In the genomic region with DNA sequence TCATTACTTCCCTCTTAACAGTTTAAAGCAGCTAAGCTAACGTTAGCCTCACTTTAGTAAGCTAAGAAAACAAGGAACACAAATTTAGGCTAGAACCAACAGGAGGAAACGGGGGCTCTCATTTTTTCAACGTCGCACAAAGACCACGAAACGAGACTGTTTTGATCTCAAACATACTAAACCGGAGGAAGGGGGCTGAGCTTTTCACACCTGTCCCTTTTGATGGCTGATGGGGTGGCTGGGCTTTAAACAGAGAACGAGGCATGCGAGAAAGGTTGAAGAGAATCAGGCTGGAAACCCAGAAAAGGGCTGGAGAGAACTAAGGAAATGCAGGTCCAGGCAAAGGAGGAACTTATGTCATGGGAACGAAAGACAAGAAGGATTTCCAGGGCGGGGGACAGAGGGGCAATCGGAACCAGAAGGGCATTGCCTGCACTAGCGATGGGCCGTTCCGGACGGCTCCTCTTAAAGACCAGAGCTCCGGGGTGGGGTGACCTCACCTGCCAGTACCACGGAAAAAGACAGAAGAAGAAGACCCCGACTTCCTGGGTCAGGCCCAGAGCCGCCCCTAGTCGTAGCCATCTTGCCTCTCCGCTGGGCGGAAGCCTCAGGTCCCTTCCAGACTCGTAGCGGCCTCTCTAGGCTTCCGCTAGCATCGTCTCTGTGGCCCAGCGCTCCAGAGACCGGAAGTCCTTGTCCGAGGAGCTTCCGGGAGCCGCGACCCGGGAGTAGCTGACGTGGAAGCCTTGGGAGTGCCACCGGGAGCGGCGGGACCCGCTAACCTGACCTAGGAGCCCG, we compare ENCODE assay signal across 8 mouse cellular contexts. TPM values are rescaled to one million over a fixed set of nuclear protein-coding genes. Genes with fewer than 3 reads are reported as not detected.
A peak's percentile ranks its signal among the peaks of the same experiment; 100 is the strongest.
DNase-seq lines count a peak whose midpoint lies in the region; ATAC-seq and TF ChIP-seq lines count a peak whose summit lies in the region.

A gene (plus strand): TSS at position 429 of the 798 bp plus-strand sequence.
A gene (minus strand): TSS at position 695 of the 798 bp plus-strand sequence.

- H3K27me3 ChIP-seq in embryonic facial prominence, embryonic 14.5 days (replicated peaks; ENCODE audit: control insufficient read depth, insufficient read depth, low read length), result no peaks in the 10 kb centered on the region
- H3K27me3 ChIP-seq in heart, adult 2 months (ENCODE audit: control insufficient read depth, insufficient read depth, low read length), result no peaks in the 10 kb centered on the region
- H3K27me3 ChIP-seq in limb, embryonic 13.5 days, result no peaks in the 10 kb centered on the region
- H3K27me3 ChIP-seq in midbrain, embryonic 16.5 days (ENCODE audit: control insufficient read depth, insufficient read depth, low read depth, low read length), result no peaks in the 10 kb centered on the region

- no peaks in the 10 kb centered on the region for H3K9me3 ChIP-seq in embryonic facial prominence, embryonic 14.5 days (ENCODE audit: control insufficient read depth, low read length)
- H3K9me3 ChIP-seq in limb, embryonic 13.5 days, result no peaks in the 10 kb centered on the region
- no peaks in the 10 kb centered on the region for H3K9me3 ChIP-seq in midbrain, embryonic 16.5 days (replicated peaks; ENCODE audit: control insufficient read depth, low read length, poor library complexity, severe bottlenecking)

- H3K9ac ChIP-seq in embryonic facial prominence, embryonic 14.5 days (ENCODE audit: low read depth, low read length), result peak within 1 kb of the TSS; percentile 85
- H3K9ac ChIP-seq in heart, adult 2 months (ENCODE audit: low read depth, low read length), result peak within 1 kb of the TSS; percentile 90
- peak within 1 kb of the TSS; percentile 89 for H3K9ac ChIP-seq in limb, embryonic 13.5 days
- H3K9ac ChIP-seq in midbrain, embryonic 16.5 days (ENCODE audit: low read depth, low read length), result peak within 1 kb of the TSS; percentile 88

- ATAC-seq in embryonic facial prominence, embryonic 14.5 days (ENCODE audit: low read depth), result peak; percentile 99
- ATAC-seq in limb, embryonic 13.5 days (ENCODE audit: low FRiP score, low read depth), result peak; percentile 97
- peak; percentile 99 for ATAC-seq in midbrain, embryonic 16.5 days

- H3K27ac ChIP-seq in embryonic facial prominence, embryonic 14.5 days (replicated peaks; ENCODE audit: low read depth, low read length), result peak within 1 kb of the TSS; percentile 84
- H3K27ac ChIP-seq in heart, adult 2 months, result peak within 1 kb of the TSS; percentile 93
- peak within 1 kb of the TSS; percentile 73 for H3K27ac ChIP-seq in limb, embryonic 13.5 days
- H3K27ac ChIP-seq in midbrain, embryonic 16.5 days (ENCODE audit: low read length), result peak within 1 kb of the TSS; percentile 86

- under 1% methylated on average over 32 of the region's 40 CpGs for WGBS in embryonic facial prominence, embryonic 14.5 days
- WGBS in heart, adult 2 months, result 0% methylated on average over 40 of the region's 40 CpGs
- WGBS in limb, embryonic 13.5 days, result under 1% methylated on average over 40 of the region's 40 CpGs
- WGBS in midbrain, embryonic 16.5 days, result under 1% methylated on average over 40 of the region's 40 CpGs

- peaks cover 11% of the 10 kb centered on the region for H3K79me2 ChIP-seq in heart, adult 2 months (replicated peaks; ENCODE audit: control insufficient read depth, insufficient read depth, low read length)

- peak; percentile 80 for TF ChIP-seq POLR2A in heart, adult 2 months (IDR thresholded peaks at IDR 0.05; ENCODE audit: insufficient read depth, low read depth, low read length)

- intact Hi-C loops in heart, adult 2 months (cut with DNase I), result loop anchor here (2.0 kb wide), 1 partner anchor 295 kb away; a partner anchor contains a TSS

- H3K4me1 ChIP-seq in embryonic facial prominence, embryonic 14.5 days (ENCODE audit: control insufficient read depth, insufficient read depth, low read length), result peaks cover 13% of the 10 kb centered on the region
- peaks cover 6% of the 10 kb centered on the region for H3K4me1 ChIP-seq in heart, adult 2 months (ENCODE audit: control insufficient read depth, insufficient read depth, low read length)
- H3K4me1 ChIP-seq in limb, embryonic 13.5 days, result peaks cover 19% of the 10 kb centered on the region
- H3K4me1 ChIP-seq in midbrain, embryonic 16.5 days (ENCODE audit: control insufficient read depth, insufficient read depth, low read length), result peaks cover 17% of the 10 kb centered on the region

- DNase-seq in 3T3-L1 (ENCODE audit: low read depth, low spot score), result peak; percentile 95
- peak; percentile 84 to 85 for DNase-seq in adrenal gland, postnatal 4 days (ENCODE audit: low spot score in 2 of 2)
- peak; percentile 98 for DNase-seq in embryonic facial prominence, embryonic 14.5 days (ENCODE audit: low spot score)
- peak; percentile 92 to 95 for DNase-seq in heart, adult 2 months
- DNase-seq in kidney, adult 8-10 months, result peak; percentile 93 to 95
- DNase-seq in spleen, postnatal 10 days (ENCODE audit: low spot score in 2 of 2), result peak; percentile 89 to 92

- H3K36me3 ChIP-seq in embryonic facial prominence, embryonic 14.5 days (ENCODE audit: control insufficient read depth, insufficient read depth, low read length), result peaks cover 29% of the 10 kb centered on the region
- peaks cover 16% of the 10 kb centered on the region for H3K36me3 ChIP-seq in heart, adult 2 months (ENCODE audit: control insufficient read depth, insufficient read depth, low read length)
- H3K36me3 ChIP-seq in limb, embryonic 13.5 days, result peaks cover 24% of the 10 kb centered on the region
- H3K36me3 ChIP-seq in midbrain, embryonic 16.5 days (ENCODE audit: control insufficient read depth, insufficient read depth, low read length), result peaks cover 11% of the 10 kb centered on the region; the same call in 1 of the 2 replicates

- peak within 1 kb of the TSS; percentile 55 for H3K4me3 ChIP-seq in embryonic facial prominence, embryonic 14.5 days (ENCODE audit: low read depth, low read length)
- H3K4me3 ChIP-seq in heart, adult 2 months, result peak within 1 kb of the TSS; percentile 91
- peak within 1 kb of the TSS; percentile 84 for H3K4me3 ChIP-seq in limb, embryonic 13.5 days
- peak within 1 kb of the TSS; percentile 77 for H3K4me3 ChIP-seq in midbrain, embryonic 16.5 days (ENCODE audit: low read depth, low read length)

- H3K4me2 ChIP-seq in embryonic facial prominence, embryonic 14.5 days (ENCODE audit: low read depth, low read length), result peak within 1 kb of the TSS; percentile 67
- H3K4me2 ChIP-seq in limb, embryonic 13.5 days (replicated peaks), result peak within 1 kb of the TSS; percentile 68
- H3K4me2 ChIP-seq in midbrain, embryonic 16.5 days (ENCODE audit: low read length), result peak within 1 kb of the TSS; percentile 84

- peak; percentile 51 for TF ChIP-seq CTCF in heart, adult 2 months (IDR thresholded peaks at IDR 0.05)

- TF ChIP-seq EP300 in heart, adult 2 months (IDR thresholded peaks at IDR 0.05; ENCODE audit: insufficient read depth, low read depth, low read length), result peak; percentile 69

RNA-seq across cellular contexts. Expression of the first gene that starts in this region (rescaled TPM):
- 100 to 1,000 TPM; 187 to 205 TPM for total RNA-seq in adrenal gland, postnatal 4 days (2021)
- polyA plus RNA-seq in embryonic facial prominence, embryonic 14.5 days (2014; fragmentation: Nextera tagmentation; extraction: Ambion mirVana), result 227 and 230 TPM in 2 replicates
- 100 to 1,000 TPM in 1 of 2 experiments, 10 to 100 TPM in 1; 98.5 to 111 TPM for total RNA-seq in heart, adult 2 months (2021)
- 42.3 and 59.2 TPM in 2 replicates for polyA plus RNA-seq in heart, adult 2 months (2012; rRNA removed)
- 247 and 281 TPM in 2 replicates for polyA plus RNA-seq in limb, embryonic 13.5 days (2015; fragmentation: Nextera tagmentation; extraction: Ambion mirVana)
- polyA plus RNA-seq in midbrain, embryonic 16.5 days (2015; fragmentation: Nextera tagmentation; extraction: Ambion mirVana), result 209 and 222 TPM in 2 replicates

RNA-seq across cellular contexts. Expression of the second gene that starts in this region (rescaled TPM):
- total RNA-seq in adrenal gland, postnatal 4 days (2021), result 100 to 1,000 TPM; 148 to 154 TPM
- 91.3 and 107 TPM in 2 replicates for polyA plus RNA-seq in embryonic facial prominence, embryonic 14.5 days (2014; fragmentation: Nextera tagmentation; extraction: Ambion mirVana)
- 10 to 100 TPM; 41.5 to 43.2 TPM for total RNA-seq in heart, adult 2 months (2021)
- polyA plus RNA-seq in heart, adult 2 months (2012; rRNA removed), result 63.3 and 78.3 TPM in 2 replicates
- polyA plus RNA-seq in limb, embryonic 13.5 days (2015; fragmentation: Nextera tagmentation; extraction: Ambion mirVana), result 102 and 107 TPM in 2 replicates
- 105 and 107 TPM in 2 replicates for polyA plus RNA-seq in midbrain, embryonic 16.5 days (2015; fragmentation: Nextera tagmentation; extraction: Ambion mirVana)

Comparison
In these comparisons a context has a peak if more than half of its experiments do, and no peak if none do; other contexts are left out.
1. Peak in every context shown above with its lines: DNase-seq, ATAC-seq, H3K4me3 ChIP-seq and H3K27ac ChIP-seq.